Mouse (Mus musculus): ENCODE data around the gene Fam19a5.

Fam19a5 gene

GRCm38 (mm10) chr15:87726657-87727236 is 182.6 kb downstream of the Fam19a5 start:
- no peak for DNase-seq (ENCODE audit: low spot score in 2 of 2)

DNA sequence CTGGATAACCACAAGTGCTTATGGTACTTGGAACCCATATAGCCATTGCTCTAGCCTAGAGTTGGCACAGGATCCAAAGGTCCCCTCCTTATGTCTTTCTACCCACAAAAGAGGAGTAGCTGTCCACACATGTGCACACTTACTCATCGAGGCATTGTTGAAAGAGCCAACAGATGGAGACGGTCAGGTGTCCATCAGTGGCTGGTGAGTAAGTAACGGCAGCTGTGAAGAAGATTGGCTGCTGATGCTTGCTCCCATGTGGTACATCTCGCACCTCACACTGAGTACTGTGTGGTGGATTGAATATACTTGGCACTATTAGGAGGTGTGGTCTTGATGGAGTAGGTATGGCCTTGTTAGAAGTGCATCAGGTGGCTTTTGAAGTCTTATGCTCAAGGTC is 192.2 kb downstream of the Fam19a5 start:
- no peak for DNase-seq (ENCODE audit: low spot score in 2 of 2)

DNA sequence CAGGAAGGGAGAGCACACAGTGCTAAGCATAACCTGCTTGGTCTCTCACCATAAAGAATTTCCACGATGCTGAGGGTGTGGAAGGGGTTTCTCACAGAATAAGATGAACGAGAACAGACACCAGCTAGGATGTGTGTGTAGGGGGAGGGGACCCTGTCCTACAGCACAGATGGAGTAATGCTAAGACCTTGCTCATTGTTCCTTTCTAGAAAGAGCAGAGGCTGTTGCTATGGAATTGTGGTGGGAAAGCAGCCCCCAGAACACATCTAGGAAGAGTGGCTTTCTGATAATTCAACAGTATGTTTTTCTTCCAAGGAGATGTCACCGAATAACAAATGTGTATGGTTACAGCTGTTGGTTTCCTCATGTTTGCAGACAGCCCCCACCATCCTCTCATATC is 211.4 kb downstream of the Fam19a5 start:
- DNase-seq (ENCODE audit: low spot score in 2 of 2): no peak

DNA sequence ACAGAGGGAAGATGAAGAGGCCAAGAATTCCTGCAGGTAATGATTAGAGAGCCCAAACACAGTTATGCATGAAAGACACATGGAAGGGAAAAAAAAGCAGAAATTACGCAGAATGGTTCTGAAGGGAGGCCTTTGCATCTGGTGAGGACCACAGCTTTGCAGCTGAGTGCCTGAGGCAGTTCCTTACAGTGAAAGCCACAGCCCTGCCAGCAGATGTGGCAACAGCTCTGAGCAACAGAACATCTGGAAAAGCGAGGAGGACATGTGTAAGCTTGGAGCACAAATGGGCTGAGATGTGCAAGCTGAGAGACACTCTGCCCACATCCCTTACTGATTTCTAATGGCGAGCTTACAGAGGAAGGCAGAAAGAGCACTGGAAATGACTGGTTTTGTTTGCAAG is 221.8 kb downstream of the Fam19a5 start:
- DNase-seq (ENCODE audit: low spot score in 2 of 2): no peak

DNA sequence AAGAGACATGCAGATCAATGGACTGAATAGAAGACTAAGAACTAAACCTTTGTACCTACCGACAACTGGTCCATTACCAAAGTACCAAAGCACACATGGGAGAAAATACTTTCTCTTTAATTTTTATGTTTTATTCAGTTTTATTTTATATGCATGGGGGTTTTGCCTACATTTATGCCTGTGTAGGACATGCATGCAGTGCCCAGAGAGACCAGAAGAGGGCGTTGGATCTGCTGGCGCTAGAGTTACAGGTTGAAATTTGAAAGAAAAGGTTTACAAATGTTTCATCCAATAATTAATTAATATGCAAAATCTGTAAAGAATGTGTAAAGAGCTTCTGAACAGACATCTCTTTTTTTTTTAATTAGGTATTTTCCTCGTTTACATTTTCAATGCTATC is 229.9 kb downstream of the Fam19a5 start:
- no peak for DNase-seq (ENCODE audit: low spot score in 2 of 2)

- no peak for DNase-seq (ENCODE audit: low spot score in 2 of 2)
These were observed 239.2 kb downstream of the Fam19a5 start for GRCm38 (mm10) chr15:87783331-87783730.

GRCm38 (mm10) chr15:87789671-87790070 is 245.6 kb downstream of the Fam19a5 start:
- no peak for DNase-seq (ENCODE audit: low spot score in 2 of 2)

GRCm38 (mm10) chr15:87793661-87794060 is 249.6 kb downstream of the Fam19a5 start:
- no peak for DNase-seq (ENCODE audit: low spot score in 2 of 2)

DNA sequence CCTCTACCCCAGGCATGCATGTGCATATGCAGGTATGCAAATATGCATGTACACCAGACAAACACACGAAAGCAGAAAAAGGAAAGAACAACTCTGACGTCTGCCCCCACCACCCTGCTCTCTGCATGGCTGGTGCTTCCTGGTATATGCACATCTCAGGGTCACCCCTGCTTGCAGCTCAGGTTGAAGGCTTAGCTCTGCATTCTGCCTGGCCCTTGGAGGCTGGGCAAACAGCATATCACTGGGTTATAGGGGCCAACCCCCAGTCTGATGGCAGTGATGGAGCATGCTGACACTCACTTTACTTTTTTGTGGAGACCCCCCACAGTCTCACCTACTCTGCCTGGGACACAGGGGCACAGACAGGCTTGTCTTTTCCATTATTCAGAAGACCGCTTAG is 252.5 kb downstream of the Fam19a5 start:
- DNase-seq (ENCODE audit: low spot score in 2 of 2): no peak

Data from urinary bladder, adult 18-20 months (tissue).